Mouse (Mus musculus) lung, postnatal 0 days (tissue): ENCODE measurements around the gene Dnajb12. TPM values are rescaled to one million over a fixed set of nuclear protein-coding genes. Genes with fewer than 3 reads are reported as not detected.

Experiments
- ATAC-seq: fragments of 200-750 bp; cut with Nextera tagmentation; 2 replicates; pipeline ENCODE4 v1.8.0; 2017; ENCODE audit warnings: moderate library complexity
- DNase-seq: peaks from one replicate; pipeline ENCODE4 v3.0.0-alpha.2; 2016; ENCODE audit warnings: low spot score
- H3K27ac ChIP-seq: fragments of 300-500 bp; sonication (generic); 2 replicates; pipeline ENCODE4 v1.5.1; 2014; ENCODE audit warnings: antibody characterized with exemption, mild to moderate bottlenecking, low read length, mixed read lengths
- H3K27me3 ChIP-seq: fragments of 300-500 bp; sonication (generic); replicated peaks from 2 replicates; pipeline ENCODE4 v1.6.1; 2014; ENCODE audit warnings: low read length, mixed read lengths; ENCODE audit not compliant: insufficient read depth
- H3K36me3 ChIP-seq: fragments of 300-500 bp; sonication (generic); 2 replicates; pipeline ENCODE4 v1.6.1; 2014; ENCODE audit warnings: low read length, mixed read lengths; ENCODE audit not compliant: insufficient read depth
- H3K4me1 ChIP-seq: fragments of 300-500 bp; sonication (generic); 2 replicates; pipeline ENCODE4 v1.6.1; 2014; ENCODE audit warnings: antibody characterized with exemption, low read depth, low read length, mixed read lengths; ENCODE audit not compliant: insufficient read depth
- H3K4me2 ChIP-seq: fragments of 300-500 bp; sonication (generic); replicated peaks from 2 replicates; pipeline ENCODE4 v1.6.1; 2014; ENCODE audit warnings: low read depth, mild to moderate bottlenecking, low read length, moderate library complexity, mixed read lengths
- H3K4me3 ChIP-seq: fragments of 300-500 bp; sonication (generic); 2 replicates; pipeline ENCODE4 v1.5.1; 2014; ENCODE audit warnings: low read depth, low read length
- H3K9ac ChIP-seq: fragments of 300-500 bp; sonication (generic); replicated peaks from 2 replicates; pipeline ENCODE4 v1.6.1; 2014; ENCODE audit warnings: low read depth, mild to moderate bottlenecking
- H3K9me3 ChIP-seq: fragments of 300-500 bp; sonication (generic); 2 replicates; pipeline ENCODE4 v1.6.1; 2016; ENCODE audit warnings: low read length, mixed read lengths
- CTCF ChIP-seq: IDR thresholded peaks from 2 replicates; pipeline ENCODE4 v1.5.1; 2016; ENCODE audit warnings: antibody characterized with exemption, mild to moderate bottlenecking
- EP300 ChIP-seq: IDR thresholded peaks from 2 replicates; pipeline ENCODE4 v1.6.1; 2016; ENCODE audit warnings: antibody characterized with exemption, mild to moderate bottlenecking, control low read depth
- WGBS: fragments of 180-500 bp; shearing (Covaris S2); extraction: QIAGEN DNeasy Blood & Tissue Kit; methylation state at CpG from one replicate; pipeline ENCODE4 v1.1.7; 2014; 5-methylcytosine and 5-hydroxymethylcytosine counted together
- polyA plus RNA-seq: library from polyadenylated mRNA; unstranded; fragments of >200 nt; fragmentation: Nextera tagmentation; extraction: Ambion mirVana; gene quantifications from 2 replicates; pipeline ENCODE4 v1.2.1, GENCODE M21; 2015

The Dnajb12 gene
- polyA plus RNA-seq, 1 experiment from 2014 or later: 24.4 TPM

DNA sequence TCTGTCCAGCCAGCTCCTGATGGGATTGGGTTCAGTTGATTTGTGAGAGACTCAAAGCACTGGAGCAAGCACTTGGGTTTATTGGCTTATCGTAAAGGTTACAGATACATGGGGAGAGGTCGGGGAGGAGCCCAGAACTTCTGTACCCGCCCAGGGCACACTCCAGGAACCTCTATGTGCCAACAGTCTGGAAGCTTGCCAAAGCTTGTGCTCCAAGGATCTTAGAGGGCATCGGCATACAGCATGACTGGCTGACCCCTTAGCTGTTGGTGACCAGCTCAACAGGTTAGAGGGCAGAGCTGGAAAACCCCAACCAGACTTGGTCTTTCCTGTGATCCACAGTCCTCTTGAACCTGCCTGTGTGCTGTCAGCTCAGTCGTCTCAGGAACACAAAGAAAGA is 22.2 kb upstream of the Dnajb12 start:
- H3K27me3 ChIP-seq: no peaks in the 10 kb centered on the region
- no peak overlapping the region for H3K4me2 ChIP-seq
- DNase-seq: peak; percentile 62
- ATAC-seq: peak; percentile 77
- H3K9ac ChIP-seq: no peak overlapping the region
- 65% methylated on average over 5 of the region's 5 CpGs for WGBS
- no peaks in the 10 kb centered on the region for H3K36me3 ChIP-seq
- H3K4me3 ChIP-seq: no peak overlapping the region
- H3K4me1 ChIP-seq: no peaks in the 10 kb centered on the region
- H3K9me3 ChIP-seq: no peaks in the 10 kb centered on the region
- TF ChIP-seq EP300: no peak
- TF ChIP-seq CTCF: no peak
- H3K27ac ChIP-seq: no peak overlapping the region

DNA sequence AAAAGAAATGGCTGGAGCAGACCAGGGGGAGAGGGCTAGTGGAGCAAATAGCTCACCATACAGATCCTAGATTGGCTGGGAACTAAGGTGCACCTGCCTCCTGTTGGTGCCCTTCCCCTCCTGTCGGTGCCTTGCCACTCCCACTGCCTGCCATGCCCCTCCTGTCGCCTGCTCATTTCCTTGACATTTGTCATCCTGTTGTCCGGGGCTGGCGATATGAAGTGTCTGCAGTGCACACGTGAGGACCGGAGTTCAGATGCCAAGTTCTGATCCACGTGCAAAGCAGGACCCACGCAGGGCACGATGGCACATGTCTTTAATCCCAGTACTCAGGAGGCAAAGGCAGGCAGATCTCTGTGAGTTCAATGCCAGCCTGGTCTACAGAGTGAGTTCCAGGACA is 18.7 kb upstream of the Dnajb12 start:
- Histone ChIP-seq H3K9me3 (no peaks in the 10 kb centered on the region), H3K4me2 (no peak overlapping the region), H3K4me3 (no peak overlapping the region), H3K27ac (no peak overlapping the region), H3K27me3 (no peaks in the 10 kb centered on the region), H3K9ac (no peak overlapping the region), H3K36me3 (peaks cover 7% of the 10 kb centered on the region; the same call in 1 of the 2 replicates), H3K4me1 (no peaks in the 10 kb centered on the region)
- TF ChIP-seq EP300: no peak
- TF ChIP-seq CTCF: no peak
- ATAC-seq (no peak), DNase-seq (no peak)
- WGBS: 39% methylated on average over 9 of the region's 9 CpGs

DNA sequence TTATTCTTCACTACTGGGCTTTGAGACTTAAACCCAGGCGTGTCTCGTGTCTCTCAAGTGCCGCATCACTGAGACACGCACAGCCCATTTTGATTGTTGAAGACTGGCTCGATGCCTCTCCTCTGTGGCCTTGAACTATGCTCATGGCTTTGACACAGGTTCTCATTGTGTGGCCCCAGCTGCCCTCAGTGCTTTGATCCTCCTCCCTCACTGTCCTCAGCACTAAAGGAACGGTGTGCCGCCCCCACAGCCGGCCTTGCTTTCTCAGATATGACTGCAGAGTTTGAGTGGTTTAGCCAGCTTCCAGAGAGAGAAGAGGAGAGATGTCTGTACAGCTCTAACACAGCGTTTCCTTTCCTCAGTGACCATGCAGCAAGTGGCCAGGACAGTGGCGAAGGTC is 18.2 kb upstream of the Dnajb12 start:
- Histone ChIP-seq H3K9ac (no peak overlapping the region), H3K4me1 (no peaks in the 10 kb centered on the region), H3K27me3 (no peaks in the 10 kb centered on the region), H3K4me3 (no peak overlapping the region), H3K27ac (no peak overlapping the region), H3K9me3 (no peaks in the 10 kb centered on the region), H3K4me2 (no peak overlapping the region), H3K36me3 (peaks cover 7% of the 10 kb centered on the region; the same call in 1 of the 2 replicates)
- 78% methylated on average over 10 of the region's 10 CpGs for WGBS
- no peak for ATAC-seq
- no peak for DNase-seq
- TF ChIP-seq EP300 (no peak), CTCF (no peak)

DNA sequence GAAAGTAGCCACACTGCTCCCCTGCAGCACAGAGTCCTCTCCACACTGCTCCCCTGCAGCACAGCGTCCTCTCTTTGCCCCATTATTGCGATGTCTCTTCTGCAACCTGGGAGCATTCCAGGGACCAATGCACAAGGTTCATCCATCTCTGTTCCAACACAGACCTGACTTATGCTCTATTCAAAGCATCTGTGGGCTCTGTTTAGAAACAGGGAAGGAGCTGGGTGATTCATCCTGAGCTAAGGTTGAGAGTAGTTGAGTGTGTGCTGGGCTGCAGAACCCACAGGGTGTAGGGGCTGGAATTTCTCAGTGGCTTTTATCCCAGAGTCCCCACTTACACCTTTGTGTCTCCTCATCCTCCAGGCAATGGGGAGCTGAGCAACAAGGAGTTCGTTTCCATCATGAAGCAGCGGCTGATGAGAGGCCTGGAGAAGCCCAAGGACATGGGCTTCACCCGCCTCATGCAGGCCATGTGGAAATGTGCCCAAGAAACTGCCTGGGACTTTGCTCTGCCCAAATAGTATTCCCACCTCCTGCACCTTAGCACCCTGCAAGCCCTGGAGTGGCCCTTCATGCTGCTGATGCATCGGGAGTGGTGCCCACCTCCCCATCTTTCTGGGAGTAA is 16.4 kb upstream of the Dnajb12 start:
- ATAC-seq (no peak), DNase-seq (no peak)
- Histone ChIP-seq H3K4me2 (no peak overlapping the region), H3K4me1 (no peaks in the 10 kb centered on the region), H3K9me3 (no peaks in the 10 kb centered on the region), H3K36me3 (peaks cover 7% of the 10 kb centered on the region; the same call in 1 of the 2 replicates), H3K27ac (no peak overlapping the region), H3K9ac (no peak overlapping the region), H3K27me3 (no peaks in the 10 kb centered on the region), H3K4me3 (no peak overlapping the region)
- 82% methylated on average over 6 of the region's 6 CpGs for WGBS
- TF ChIP-seq EP300: no peak
- TF ChIP-seq CTCF: no peak

DNA sequence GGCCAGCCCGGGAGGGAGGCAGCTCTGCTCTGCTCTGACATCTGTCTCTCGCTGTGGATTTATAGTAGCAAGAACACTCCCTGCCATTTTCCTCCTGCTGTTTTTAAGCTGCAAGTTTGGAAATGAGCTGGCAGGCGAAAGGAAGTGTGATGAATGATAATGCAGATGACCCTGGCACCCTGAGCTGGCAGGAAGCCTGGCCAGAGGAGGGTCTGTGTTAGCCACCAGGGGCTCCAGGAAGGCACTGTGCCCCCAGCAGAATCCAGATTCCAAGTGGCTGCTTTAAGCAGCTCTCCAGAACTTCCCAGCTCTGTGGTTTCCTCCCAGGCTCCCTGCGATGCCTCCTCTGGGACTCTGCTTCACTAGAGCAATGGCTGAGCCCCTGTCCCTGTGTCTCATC is 15.7 kb upstream of the Dnajb12 start:
- no peaks in the 10 kb centered on the region for H3K9me3 ChIP-seq
- H3K4me1 ChIP-seq: no peaks in the 10 kb centered on the region
- DNase-seq (no peak), ATAC-seq (no peak)
- 65% methylated on average over 4 of the region's 4 CpGs for WGBS
- H3K4me3 ChIP-seq: no peak overlapping the region
- peaks cover 7% of the 10 kb centered on the region; the same call in 1 of the 2 replicates for H3K36me3 ChIP-seq
- H3K9ac ChIP-seq: no peak overlapping the region
- no peak overlapping the region for H3K27ac ChIP-seq
- no peaks in the 10 kb centered on the region for H3K27me3 ChIP-seq
- no peak for TF ChIP-seq EP300
- TF ChIP-seq CTCF: no peak
- H3K4me2 ChIP-seq: no peak overlapping the region

DNA sequence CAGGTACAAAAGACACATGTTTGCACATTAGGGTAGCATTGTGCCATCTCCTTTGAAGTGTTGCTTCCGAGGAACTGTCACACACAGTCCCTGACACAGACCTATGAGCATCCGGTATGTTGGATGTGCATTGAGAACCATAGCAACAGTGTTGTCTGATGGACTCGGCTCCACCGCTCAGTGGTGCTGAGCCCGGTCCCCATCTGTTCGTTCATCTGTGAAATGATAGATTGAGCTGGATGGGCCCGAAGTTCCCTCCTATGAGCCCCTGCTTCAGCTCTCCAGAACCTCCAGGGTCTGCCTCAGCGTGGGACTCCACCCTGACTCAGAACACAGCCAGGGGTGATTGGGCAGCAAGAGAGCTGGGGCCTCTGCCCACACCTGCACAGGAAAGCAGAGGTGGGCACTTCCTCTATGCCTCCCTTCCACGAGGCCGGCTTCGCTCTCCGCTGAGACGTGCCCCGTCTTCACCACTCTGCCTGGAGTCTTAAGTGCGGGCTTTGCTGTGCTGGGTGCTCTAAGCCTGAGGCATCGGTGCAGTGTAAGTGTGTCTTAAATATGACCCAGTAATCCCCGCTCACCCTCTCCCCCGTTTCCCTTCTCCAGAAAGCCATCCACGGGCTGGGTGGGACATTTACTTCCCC is 15.0 kb upstream of the Dnajb12 start:
- no peak for TF ChIP-seq EP300
- TF ChIP-seq CTCF: no peak
- WGBS: 73% methylated on average over 19 of the region's 19 CpGs

More for the DNA sequence above, 15.0 kb upstream of the Dnajb12 start:
- 0 out of 2 replicates have a peak, but pooled peaks have one; percentile 10 for ATAC-seq
- Histone ChIP-seq H3K27ac (no peak overlapping the region), H3K9ac (no peak overlapping the region), H3K9me3 (no peaks in the 10 kb centered on the region), H3K36me3 (peaks cover 7% of the 10 kb centered on the region; the same call in 1 of the 2 replicates), H3K4me1 (no peaks in the 10 kb centered on the region), H3K27me3 (no peaks in the 10 kb centered on the region), H3K4me2 (no peak overlapping the region), H3K4me3 (no peak overlapping the region)
- no peak for DNase-seq
